Mouse (Mus musculus) C2C12 (cell line): ENCODE data around the gene Tbxa2r. TPM values are rescaled to one million over a fixed set of nuclear protein-coding genes. Genes with fewer than 3 reads are reported as not detected.

Experiments used
- H3K27me3 ChIP-seq: one replicate; pipeline ENCODE4 v1.6.1; 2011; ENCODE audit not compliant: control insufficient read depth, insufficient read depth, insufficient read length
- H3K36me3 ChIP-seq: one replicate; pipeline ENCODE4 v1.6.1; 2011; ENCODE audit not compliant: control insufficient read depth, insufficient read depth
- H3K4me3 ChIP-seq: one replicate; pipeline ENCODE4 v1.5.1; 2011; ENCODE audit warnings: mild to moderate bottlenecking, control low read depth; ENCODE audit not compliant: poor library complexity, insufficient read depth, severe bottlenecking
- H3K79me2 ChIP-seq: one replicate; pipeline ENCODE4 v1.6.1; 2011; ENCODE audit not compliant: control insufficient read depth, insufficient read depth
- H3K79me3 ChIP-seq: one replicate; pipeline ENCODE4 v1.6.1; 2011; ENCODE audit warnings: low read depth, control low read depth
- H3ac ChIP-seq: one replicate; pipeline ENCODE3; 2011; ENCODE audit warnings: low read depth; ENCODE audit not compliant: control insufficient read depth, insufficient read length
- CEBPB ChIP-seq: IDR thresholded peaks from one replicate; pipeline ENCODE4 v1.6.1; 2011; ENCODE audit warnings: low read depth, mild to moderate bottlenecking, control low read depth, moderate library complexity
- CTCF ChIP-seq: IDR thresholded peaks from one replicate; pipeline ENCODE4 v1.5.1; 2011; ENCODE audit not compliant: control insufficient read depth, insufficient read depth, insufficient read length
- FOSL1 ChIP-seq: IDR thresholded peaks from one replicate; pipeline ENCODE4 v1.8.0; 2011; ENCODE audit warnings: mild to moderate bottlenecking, low read length; ENCODE audit not compliant: poor library complexity, insufficient read depth, severe bottlenecking
- MAX ChIP-seq: IDR thresholded peaks from one replicate; pipeline ENCODE4 v1.6.1; 2011; ENCODE audit warnings: mild to moderate bottlenecking, control low read depth
- MYOD1 ChIP-seq: IDR thresholded peaks from one replicate; pipeline ENCODE4 v1.6.1; 2011; ENCODE audit warnings: low read depth; ENCODE audit not compliant: control insufficient read depth, insufficient read length
- MYOG ChIP-seq: IDR thresholded peaks from one replicate; pipeline ENCODE4 v1.6.1; 2011; ENCODE audit not compliant: control insufficient read depth, insufficient read length; ENCODE audit errors: extremely low read depth
- USF1 ChIP-seq: IDR thresholded peaks from one replicate; pipeline ENCODE4 v1.6.1; 2011; ENCODE audit warnings: low read depth, mild to moderate bottlenecking, control low read depth, moderate library complexity
- polyA plus RNA-seq: library from polyadenylated mRNA; unstranded; fragments of >200 nt; fragmentation: generic; extraction: Trizol; gene quantifications from one replicate; pipeline ENCODE4 v1.2.1, GENCODE M21; 2012; ENCODE audit warnings: missing spikeins

Gene Tbxa2r
- polyA plus RNA-seq, 1 experiment, result 0.02 TPM

DNA sequence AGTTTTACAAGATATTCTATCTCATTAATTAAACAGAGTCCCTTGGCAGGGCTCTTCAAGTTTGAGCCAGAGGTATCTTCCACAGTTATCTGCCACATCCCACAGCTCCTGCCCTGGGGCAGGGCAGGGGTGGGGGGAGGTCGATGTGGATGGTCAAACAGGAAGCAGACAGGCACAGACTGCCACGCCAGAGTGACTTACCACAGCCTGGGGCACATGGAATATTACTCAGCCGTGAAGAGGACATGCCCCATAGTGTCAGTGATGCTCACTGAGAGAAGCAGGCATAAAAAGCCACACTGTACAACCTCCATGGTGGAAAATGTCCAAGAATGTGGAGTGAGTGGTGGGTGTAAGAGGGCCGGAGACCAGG lies 16.6 kb downstream of the Tbxa2r start:
- Histone ChIP-seq H3K4me3 (no peak overlapping the region), H3K36me3 (peaks cover 21% of the 10 kb centered on the region), H3K79me2 (peaks cover 14% of the 10 kb centered on the region), H3ac (no peak overlapping the region), H3K27me3 (peaks cover 11% of the 10 kb centered on the region), H3K79me3 (peaks cover 5% of the 10 kb centered on the region)
- TF ChIP-seq CEBPB, result no peak
- no peak for TF ChIP-seq USF1
- TF ChIP-seq CTCF, result no peak
- TF ChIP-seq MAX, result no peak
- no peak for TF ChIP-seq MYOD1
- TF ChIP-seq MYOG, result no peak
- no peak for TF ChIP-seq FOSL1

GRCm38 (mm10) chr10:81346453-81347067 lies 18.0 kb downstream of the Tbxa2r start:
- TF ChIP-seq MAX (no peak), USF1 (no peak), MYOG (no peak), MYOD1 (no peak), CEBPB (no peak), FOSL1 (no peak), CTCF (no peak)

DNA sequence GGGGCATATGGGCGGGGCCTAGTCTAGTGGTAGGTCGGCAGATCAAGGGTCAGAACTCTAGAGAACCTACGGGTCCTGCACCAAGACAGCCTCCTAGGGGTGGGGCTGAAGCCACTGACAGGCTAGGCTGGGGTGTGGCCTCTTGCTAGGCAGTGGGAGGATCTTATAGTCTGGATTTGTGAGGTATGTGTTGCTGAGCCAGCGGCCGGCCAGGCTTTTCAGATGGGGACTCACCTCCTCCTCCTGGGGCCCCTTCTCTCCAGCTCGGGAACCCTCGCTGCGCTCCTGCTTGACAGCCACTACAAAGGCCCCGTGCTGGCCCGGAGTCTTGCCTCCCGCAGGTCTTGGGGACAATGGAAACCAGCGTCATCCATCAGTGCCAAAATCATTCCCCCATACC lies 20.6 kb downstream of the Tbxa2r start:
- Histone ChIP-seq H3K27me3 (no peaks in the 10 kb centered on the region), H3K36me3 (peaks cover 21% of the 10 kb centered on the region), H3K79me3 (peaks cover 5% of the 10 kb centered on the region), H3K79me2 (peaks cover 14% of the 10 kb centered on the region), H3ac (peak overlapping the region; percentile 95), H3K4me3 (peak overlapping the region; percentile 95)
- no peak for TF ChIP-seq USF1
- no peak for TF ChIP-seq FOSL1
- no peak for TF ChIP-seq MYOD1
- no peak for TF ChIP-seq MAX
- TF ChIP-seq MYOG, result no peak
- TF ChIP-seq CEBPB, result no peak
- TF ChIP-seq CTCF, result no peak

More at GRCm38 (mm10) chr10:81346453-81347067, 18.0 kb downstream of the Tbxa2r start:
- Histone ChIP-seq H3ac (no peak overlapping the region), H3K79me3 (peaks cover 5% of the 10 kb centered on the region), H3K36me3 (peaks cover 21% of the 10 kb centered on the region), H3K27me3 (peaks cover 11% of the 10 kb centered on the region), H3K4me3 (no peak overlapping the region), H3K79me2 (peaks cover 14% of the 10 kb centered on the region)

DNA sequence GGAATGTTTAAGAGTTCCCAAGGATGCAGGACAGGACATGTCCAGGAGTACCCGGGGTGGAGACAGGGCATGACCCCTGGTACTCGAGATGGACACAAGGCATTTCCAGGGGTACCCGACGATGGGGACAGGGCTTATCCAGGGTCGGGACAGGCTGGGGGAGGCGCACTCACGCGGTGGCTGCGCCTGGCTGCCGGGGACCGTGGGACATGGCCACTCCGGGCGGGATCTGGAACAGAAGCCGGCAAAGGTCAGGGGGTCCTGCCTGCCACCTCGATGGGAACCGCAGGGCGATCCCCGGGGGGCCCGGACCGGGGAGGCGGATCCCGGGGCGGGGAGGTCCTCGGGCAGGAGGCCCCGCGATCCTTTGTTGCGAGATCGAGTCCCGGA lies 21.4 kb downstream of the Tbxa2r start:
- H3K79me3 ChIP-seq, result peaks cover 5% of the 10 kb centered on the region
- H3ac ChIP-seq, result peak overlapping the region; percentile 95
- H3K27me3 ChIP-seq, result no peaks in the 10 kb centered on the region
- H3K79me2 ChIP-seq, result peaks cover 14% of the 10 kb centered on the region
- H3K4me3 ChIP-seq, result peak overlapping the region; percentile 95
- peaks cover 21% of the 10 kb centered on the region for H3K36me3 ChIP-seq
- no peak for TF ChIP-seq FOSL1
- TF ChIP-seq USF1, result no peak
- TF ChIP-seq MYOD1, result no peak
- no peak for TF ChIP-seq CEBPB
- TF ChIP-seq MAX, result no peak
- no peak for TF ChIP-seq MYOG
- no peak for TF ChIP-seq CTCF

GRCm38 (mm10) chr10:81350351-81351063 lies 22.0 kb downstream of the Tbxa2r start, which contains the start of gene Hmg20b:
Hmg20b (minus strand) TSS chr10:81350480.
- peak within 1 kb of the TSS; percentile 95 for H3K4me3 ChIP-seq

More at GRCm38 (mm10) chr10:81350351-81351063, 22.0 kb downstream of the Tbxa2r start, which contains the start of gene Hmg20b:
- H3K36me3 ChIP-seq, result peaks cover 21% of the 10 kb centered on the region
- H3K79me3 ChIP-seq, result peaks cover 5% of the 10 kb centered on the region
- H3ac ChIP-seq, result peak within 1 kb of the TSS; percentile 95
- H3K27me3 ChIP-seq, result no peaks in the 10 kb centered on the region
- TF ChIP-seq CTCF, result peak; percentile 57
- no peak for TF ChIP-seq MYOG
- H3K79me2 ChIP-seq, result peaks cover 14% of the 10 kb centered on the region
